Mouse (Mus musculus) embryo, embryonic 11 days (tissue): Measurements from ENCODE around the gene Prss36.
"Not testable (repeated sequence)": the region's sequence is repeated elsewhere in the genome, so short reads cannot be mapped to it uniquely, and the experiment has no call there.

Experiments used
- DNase-seq: peaks from one replicate; pipeline ENCODE4 v3.0.0-alpha.2; 2015

Gene Prss36

DNA sequence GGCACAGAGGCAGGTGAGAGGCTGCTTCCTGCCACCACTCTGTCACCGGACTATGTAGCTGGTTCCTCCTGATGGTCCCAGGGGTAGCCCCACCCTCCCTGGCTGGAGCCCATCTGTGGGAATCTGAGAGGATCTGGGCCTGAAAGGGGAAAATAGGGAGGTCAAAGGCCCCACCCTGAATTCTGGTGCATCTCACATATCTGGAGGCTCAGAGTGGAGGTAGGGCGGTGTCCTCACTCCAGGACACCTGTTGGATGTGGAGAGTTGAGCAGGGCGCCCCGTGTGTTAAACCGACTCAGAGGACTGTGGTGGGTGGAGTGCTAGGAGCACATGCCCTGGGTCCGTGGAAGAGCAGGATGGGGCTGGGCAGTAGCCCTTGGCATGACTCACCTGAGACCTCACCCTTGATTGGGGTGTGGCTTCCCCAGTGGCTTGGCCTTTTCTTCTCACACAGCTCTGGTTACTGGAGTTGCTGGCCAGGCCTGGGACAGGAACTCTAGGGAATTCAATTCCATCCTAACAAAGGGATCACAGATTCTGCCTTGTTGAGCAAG is at the start of gene Prss36:
Gene Prss36, minus strand, starts transcription at position 256 of the 554 bp plus-strand sequence.
- DNase-seq = no peak

GRCm38 (mm10) chr7:127993341-127993977 is 46.9 kb upstream of the Prss36 start, which contains the start of gene Pycard:
Gene Pycard (minus strand): TSS chr7:127993867.
- peak; percentile 20 for DNase-seq

GRCm38 (mm10) chr7:127992488-127993340 is 46.2 kb upstream of the Prss36 start:
- DNase-seq = no peak

- DNase-seq = peak; percentile 76
Measured at GRCm38 (mm10) chr7:127991643-127992487, 45.3 kb upstream of the Prss36 start.

GRCm38 (mm10) chr7:127988904-127989303 is 42.4 kb upstream of the Prss36 start:
- DNase-seq = no peak

DNA sequence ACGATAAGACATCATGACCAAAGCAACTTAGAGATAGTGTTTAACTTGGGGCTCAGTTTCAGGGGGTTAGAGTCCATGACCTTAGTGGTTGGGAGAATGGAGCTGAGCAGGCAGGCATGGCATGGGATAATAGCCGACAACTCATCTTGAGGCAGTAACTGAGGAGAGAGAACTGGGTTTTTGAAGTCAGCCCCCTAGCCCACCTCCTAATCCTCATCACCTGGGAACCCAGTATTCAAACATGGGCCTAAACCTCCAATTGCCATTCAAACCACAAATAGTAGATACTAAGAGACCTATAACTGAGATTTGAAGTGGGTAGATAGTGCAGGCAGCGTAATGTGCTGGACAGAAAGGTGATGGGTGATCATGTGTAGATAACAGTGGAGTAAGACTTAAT is 34.1 kb upstream of the Prss36 start:
- no peak for DNase-seq

DNA sequence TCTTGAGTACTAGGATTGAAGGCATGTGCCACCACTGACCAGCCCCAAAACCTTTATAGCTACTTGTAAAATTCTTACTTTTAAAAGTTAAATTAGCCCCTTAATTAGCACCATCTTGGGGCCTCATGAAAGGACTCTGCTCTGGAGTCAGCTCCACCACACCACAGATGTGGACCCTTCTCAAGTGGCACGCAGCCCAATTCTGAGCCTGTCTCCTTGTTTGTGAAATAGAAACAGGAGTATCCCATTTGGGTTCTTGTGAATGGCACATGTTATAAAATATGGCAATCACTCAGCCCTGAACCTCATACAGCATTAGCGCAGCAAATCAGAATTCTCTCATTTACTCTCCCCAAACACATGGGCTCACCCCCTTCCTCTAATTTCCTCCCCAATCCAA is 32.3 kb upstream of the Prss36 start:
- no peak for DNase-seq

DNA sequence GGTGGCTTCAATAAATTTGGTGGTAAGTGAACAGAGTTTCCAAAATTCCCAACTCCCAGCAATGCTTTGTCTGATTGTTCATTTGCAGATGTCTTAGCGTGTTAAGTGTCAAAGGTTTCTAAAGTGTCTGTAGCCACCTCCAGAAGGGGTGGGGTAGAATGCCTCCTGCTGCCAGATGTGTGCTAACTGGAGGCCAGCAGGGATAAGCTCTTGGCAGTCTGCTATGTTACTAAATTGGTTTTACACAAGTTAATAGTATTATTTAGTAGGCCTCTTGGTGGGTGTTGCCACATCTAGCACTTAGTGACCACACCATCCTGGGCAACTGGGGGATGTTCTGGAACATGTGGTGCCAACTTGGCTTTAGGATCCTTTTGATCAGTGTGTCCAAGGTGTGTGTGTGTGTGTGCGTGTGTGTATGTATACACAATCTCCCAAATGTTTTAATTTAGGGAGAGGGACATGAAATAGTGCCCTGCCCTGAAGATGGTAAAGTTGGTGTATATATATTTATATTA is 27.9 kb upstream of the Prss36 start:
- no peak for DNase-seq

GRCm38 (mm10) chr7:127967922-127968828 is 21.6 kb upstream of the Prss36 start:
- DNase-seq = peak; percentile 90

DNA sequence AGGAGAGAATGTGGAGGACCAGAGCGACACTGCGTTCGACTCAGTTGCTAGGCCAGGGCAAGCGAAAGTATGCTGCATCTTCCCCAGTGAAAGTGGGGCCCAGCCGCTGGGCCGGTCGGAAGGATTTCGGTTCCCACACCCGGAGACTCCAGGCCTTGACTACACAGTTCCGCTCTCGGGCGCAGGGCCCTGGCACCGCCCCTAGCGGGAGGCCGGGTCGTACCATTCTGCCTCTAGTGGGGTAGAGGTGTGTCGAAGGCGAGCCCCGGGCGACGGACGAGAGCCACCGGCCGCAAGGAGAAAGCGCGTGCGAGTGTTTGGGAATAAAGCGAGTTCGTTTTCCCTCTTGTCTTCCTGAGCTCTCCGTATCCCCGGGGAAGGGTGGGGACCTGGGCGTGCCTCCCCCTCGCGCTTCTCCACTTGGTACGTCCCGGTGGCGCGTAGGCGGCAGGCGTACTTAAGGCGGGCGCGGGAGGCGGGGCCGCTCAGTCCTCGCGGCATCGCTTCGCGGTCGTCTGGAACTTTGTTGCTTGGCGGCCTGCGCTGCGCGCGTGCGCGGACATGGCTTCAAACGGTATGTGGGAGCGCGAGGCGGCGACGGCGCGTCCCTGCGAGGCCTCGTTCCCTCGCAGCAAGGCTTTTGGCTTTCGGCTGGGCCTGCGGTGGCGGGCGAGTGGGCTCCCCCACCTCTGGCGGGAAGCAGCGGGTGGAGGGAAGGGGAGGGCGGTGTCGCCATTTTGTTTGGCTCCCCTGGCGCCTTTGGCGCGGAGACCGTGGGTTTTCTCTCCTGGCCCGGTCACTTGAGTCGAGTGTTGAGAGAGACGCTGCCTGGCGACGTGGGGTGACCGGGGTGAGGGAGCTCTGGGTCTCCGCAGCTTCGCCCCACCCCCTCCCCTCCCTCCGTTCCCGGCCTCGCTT is 20.7 kb upstream of the Prss36 start, which contains the start of gene Fus:
Gene Fus, plus strand, starts transcription at position 454 of the 918 bp plus-strand sequence.
- DNase-seq = peak; percentile 96

- DNase-seq = peak; percentile 44
Measured at GRCm38 (mm10) chr7:127966371-127966918, 19.9 kb upstream of the Prss36 start.

DNA sequence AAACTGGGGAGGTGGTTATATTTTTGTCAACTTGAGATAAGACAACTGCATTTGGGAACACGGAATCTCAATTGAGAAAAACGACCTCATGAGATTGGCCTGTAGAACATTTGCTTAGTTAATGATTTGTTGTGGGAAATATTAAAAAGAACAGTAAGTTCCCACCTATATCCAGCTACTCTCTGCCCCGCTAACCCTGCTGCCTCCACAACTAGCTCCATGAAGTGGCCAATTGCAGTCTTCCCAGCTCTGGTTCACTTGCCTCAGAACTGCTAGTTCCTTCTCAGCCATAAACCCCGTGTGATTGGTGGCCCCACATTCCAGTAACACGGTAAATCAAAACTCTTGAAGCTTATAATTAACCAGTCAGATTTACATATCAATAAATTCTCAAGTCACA is 12.8 kb upstream of the Prss36 start:
- DNase-seq = no peak

- DNase-seq = no peak
Measured at GRCm38 (mm10) chr7:127952864-127953581, 6.5 kb upstream of the Prss36 start.

DNA sequence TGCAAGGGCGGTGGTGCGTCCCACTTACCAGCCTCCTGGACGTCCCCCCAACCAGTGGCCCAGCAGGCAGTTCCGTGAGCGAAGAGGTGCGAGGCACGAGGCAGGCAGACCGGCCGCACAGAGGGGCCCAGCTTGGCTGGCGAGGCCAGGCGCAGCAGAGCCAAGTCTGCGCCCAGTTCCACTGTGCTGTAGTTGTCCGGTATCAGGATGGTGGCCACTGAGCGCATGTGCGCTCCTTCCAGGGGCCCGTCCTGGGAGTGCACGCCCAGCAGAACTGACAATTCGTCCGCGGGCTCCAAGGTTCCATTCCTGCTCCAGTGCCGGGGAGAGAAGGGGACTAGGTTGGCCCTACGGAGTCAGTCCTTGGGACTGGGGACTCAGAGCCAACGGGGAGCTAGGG is 1.9 kb downstream of the Prss36 start:
- peak; percentile 49 for DNase-seq

DNA sequence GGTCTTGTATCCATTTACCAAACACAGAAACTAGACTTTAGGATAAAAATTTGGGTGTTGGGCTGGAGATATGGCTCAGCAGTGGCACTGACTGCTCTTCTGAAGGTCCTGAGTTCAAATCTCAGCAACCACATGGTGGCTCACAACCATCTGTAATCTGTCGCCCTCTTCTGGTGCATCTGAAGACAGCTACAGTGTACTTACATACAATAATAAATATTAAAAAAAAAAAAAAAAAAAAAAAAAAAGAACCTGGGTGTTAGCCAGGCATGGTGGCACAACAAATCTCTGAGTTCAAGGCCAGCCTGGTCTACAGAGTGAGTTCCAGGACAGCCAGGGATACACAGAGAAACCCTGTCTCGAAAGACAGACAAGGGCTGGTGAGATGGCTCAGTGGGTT is 4.4 kb downstream of the Prss36 start:
- DNase-seq = not testable (repeated sequence)

DNA sequence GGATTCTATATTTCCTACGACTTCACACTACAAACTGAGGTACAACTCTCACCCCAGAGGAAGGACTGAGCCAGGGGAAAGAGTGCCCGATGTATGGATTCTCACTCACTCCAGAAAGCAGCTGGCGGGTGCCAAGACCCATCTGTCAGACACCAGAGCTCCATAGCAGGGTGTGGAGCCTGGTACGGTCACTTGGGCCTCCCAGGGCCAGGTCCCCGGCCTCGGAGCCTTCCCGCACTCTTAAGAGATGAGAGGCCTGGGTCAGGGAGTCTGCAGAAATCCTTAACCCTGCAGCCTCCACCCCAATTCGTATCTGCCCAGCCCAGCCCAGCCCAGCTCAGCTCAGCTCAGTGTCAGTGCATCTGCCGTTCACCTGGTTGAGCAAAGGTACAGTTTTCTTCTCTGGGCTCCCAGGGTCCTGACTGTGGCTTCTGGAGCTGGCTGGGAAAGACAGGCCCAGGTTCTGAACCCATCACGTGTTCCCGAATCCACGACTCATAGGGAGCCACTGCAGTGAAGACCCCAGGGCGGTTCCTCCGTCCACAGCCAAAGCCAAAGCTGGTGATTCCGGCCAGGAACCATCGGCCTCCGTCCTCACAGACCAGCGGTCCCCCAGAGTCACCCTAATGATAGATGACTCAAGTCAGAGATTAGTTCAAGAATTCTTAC is 10.2 kb downstream of the Prss36 start:
- DNase-seq = no peak

DNA sequence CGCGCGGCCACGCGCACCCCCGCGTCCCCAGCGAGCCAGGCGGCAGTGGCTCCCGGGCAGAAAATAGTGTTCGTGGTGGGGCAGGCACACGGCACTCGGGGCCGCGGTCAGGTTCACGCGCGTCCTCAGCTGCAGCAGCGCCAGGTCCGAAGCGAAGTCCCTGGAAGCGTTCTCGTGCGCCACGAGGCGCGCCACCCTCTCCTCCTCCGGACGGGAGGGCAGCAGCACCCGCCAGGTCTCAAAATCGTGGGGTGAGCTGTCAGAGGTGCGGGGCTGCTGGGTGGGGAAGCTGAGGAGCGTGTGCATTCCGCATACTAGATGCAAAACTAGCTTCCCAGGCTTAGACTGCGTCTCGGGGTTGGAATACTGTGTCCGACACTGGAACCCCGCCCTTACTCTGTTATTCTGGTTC is 10.8 kb downstream of the Prss36 start:
- no peak for DNase-seq

- peak; percentile 96 for DNase-seq
Measured at GRCm38 (mm10) chr7:127935028-127935722, 11.3 kb downstream of the Prss36 start.
